Mouse (Mus musculus) lung, postnatal 10 days (tissue): ENCODE measurements around the gene Klk1b1.
"Not testable (repeated sequence)": the region's sequence is repeated elsewhere in the genome, so short reads cannot be mapped to it uniquely, and the experiment has no call there.

Experiments used
- DNase-seq: peaks from one replicate; pipeline ENCODE4 v3.0.0; 2021

The Klk1b1 gene

DNA sequence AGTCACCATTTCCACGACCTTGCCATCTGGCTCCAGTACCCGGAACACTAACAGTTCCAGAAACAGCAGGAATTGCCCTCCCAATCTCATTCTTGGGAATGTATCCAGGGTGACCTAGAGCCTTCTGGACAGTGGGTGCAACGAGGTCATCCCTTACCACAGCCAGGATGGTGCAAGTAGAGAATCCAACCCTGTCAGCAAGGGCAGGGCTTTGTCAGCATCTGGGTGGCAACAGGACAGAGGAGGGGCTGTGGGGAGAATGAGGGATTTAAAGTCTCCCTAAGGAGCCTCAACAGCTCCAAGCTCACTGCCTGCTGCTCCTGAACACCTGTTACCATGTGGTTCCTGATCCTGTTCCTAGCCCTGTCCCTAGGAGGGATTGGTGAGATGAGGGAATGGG, at the start of gene Klk1b1:
Gene Klk1b1 (plus strand): TSS at position 301 of the 400 bp plus-strand sequence.
- no peak for DNase-seq

DNA sequence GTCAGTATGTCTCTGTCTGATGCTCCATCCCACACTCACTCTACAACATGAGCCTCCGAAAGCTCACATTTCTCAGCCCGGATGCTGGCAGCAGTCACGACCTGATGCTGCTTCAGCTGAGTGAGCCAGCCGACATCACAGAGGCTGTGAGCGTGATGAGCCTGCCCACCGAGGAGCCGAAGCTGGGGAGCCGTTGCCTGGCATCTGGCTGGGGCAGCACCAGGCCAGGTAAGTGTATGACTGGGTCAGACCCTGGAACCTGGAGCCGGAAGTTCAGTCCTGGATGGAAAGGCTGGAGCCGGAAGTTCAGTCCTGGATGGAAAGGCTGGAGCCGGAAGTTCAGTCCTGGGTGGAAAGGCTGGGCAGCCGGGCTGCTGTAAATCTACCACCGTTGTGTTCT, 48.1 kb upstream of the Klk1b1 start:
- no peak for DNase-seq

DNA sequence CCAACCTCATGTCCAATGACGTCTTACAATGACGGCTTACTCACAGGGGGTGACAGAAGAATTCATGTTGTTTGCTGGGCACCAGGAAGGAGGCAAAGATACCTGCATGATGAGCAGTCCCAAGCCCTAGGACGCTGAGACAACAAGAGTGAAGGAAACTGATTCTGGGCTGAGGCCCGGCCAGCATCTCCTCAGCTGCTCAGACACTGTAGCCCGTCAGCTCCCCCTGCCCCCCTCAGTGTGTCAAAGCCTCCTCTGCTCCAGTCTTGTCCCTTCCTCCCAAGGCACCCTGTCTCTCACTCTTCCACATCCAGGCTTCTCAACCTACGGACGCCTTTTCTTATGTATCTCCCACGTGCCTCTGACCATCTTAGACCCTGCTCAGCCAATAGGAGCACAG, 47.7 kb upstream of the Klk1b1 start:
- DNase-seq, result no peak

DNA sequence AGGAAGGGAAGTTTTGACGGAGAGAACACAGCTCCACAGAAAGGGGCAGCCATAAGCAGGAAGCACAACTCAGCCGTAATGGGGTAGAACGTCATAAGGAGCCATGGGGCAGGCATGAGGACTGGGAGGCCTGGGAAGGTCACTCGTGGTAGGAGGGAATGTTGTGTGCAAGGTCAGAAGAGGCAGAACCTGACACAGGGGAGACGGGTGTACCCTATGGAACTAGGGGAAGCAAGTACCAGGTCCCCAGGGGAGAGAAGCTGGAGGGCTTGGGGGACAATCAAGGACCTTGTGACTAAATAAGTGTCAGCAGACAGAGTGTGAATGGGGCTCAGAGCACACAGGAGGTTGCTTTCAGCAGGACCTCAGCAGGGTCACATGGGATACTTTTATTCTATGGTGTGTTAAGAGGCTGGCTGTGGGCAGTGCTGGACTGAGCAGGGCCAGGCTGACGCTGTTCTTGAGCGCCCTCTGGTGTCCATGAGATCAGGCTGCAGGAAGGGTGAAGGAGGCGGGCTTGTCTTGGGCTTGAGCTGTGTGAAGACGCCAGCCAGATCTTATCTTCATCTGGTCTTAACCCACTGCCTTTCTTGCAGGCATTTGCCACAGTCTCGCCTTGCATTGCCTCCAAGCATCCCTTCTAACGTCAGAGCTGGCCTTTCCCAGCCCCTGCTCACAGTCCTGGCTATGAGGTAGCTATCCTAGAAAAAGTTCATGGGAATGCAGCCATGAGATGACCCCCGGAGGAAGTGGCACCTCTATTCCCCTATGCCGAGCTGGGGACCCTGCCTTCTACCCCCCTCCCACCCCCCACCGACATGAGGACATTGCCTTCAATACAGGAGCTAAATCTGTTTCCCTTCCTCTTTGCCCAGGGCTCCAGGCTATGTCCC, 46.7 kb upstream of the Klk1b1 start:
- DNase-seq, result peak; percentile 74

DNA sequence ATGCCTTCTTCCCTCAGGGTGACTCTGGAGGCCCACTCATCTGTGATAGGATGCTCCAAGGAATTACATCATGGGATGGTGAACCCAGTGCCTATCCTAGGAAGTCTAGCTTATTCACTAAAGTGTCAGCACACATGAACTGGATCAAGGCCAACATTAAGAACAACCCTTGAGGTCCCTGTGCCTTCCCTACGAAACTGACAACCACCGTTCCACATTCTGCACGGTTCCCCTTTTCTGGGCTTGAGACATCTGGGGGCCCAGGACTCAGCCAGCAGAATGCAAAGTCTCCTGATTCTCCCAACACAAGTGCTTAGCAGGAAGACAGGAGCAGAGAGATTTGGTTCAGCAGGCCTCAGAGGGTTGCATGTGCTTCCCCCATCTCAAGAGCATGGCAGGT, 46.0 kb upstream of the Klk1b1 start:
- DNase-seq, result no peak

DNA sequence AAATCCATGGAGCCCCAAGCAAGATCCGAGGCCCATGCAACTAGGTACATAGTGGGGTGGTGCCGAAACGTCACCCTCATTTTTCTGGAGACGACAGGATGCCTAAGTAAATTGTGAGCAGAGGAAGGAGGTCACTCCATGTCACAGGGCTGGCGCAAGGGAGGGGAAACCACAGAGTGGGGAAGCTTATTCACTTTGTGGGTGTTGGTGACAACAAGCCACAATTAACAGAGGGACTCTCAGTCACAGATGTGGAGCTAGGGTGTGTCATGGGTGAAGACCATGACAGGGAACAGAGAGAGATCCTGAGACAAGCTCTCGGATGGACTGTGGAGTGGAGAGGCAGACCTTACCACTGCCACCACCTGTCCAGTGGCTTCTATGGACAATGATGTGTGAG, 45.5 kb upstream of the Klk1b1 start:
- no peak for DNase-seq

DNA sequence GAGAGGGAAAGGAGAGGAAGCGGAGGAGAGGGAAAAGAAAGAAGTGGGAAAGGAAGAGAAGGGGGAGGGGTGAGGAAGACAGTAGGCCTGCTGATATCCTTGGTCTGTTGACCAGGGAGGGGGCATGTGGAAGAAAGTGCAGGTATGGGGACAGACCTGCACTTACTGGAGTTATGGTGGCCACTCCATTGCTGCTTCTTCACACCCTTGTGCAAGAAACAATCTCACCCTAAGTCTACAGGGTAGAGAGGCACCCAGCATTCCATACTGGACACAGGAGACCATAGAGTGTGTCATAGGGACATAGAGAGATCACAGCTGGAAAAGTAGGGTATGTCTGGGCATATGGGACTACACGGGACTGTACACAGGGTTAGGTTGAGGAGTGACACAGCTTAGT, 44.6 kb upstream of the Klk1b1 start:
- no peak for DNase-seq

DNA sequence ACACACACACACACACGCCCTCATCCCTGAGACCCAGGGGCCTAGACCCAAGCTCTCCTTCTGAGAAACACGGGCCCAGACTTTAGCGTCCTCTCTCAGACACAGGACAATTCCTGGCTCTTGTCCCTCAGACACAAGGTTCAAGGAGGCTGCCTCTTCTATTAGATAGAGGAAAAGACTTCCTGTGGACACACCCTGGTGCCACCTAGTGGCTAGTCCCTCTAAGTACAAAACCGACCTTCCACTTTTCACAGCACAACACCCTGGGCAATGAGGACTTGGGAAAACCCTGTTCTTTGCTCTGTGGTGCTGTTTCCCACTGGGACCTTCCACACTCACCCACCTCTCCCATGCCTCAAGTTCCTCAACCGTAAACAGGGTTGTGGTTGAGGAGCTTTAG, 40.6 kb upstream of the Klk1b1 start:
- DNase-seq, result no peak

DNA sequence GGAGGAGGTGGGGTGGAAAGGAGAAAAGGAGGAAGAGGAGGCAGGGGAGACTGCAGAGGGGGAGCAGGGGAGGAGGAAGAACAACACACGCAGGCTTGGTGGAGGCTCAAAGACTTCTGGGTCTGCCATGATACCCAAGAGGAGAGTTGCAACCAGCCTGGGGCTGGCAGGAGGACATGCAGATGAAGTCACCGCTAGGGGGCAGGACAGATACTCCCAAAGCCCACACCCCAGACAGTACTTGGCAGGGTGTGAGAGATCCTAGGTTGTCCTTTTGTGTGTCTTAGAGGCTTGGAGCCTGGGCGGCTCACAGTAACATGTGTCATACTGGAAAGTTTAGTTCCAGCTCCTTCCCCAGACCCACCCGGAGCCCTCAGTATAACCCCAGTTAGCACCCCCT, 38.0 kb upstream of the Klk1b1 start:
- no peak for DNase-seq

DNA sequence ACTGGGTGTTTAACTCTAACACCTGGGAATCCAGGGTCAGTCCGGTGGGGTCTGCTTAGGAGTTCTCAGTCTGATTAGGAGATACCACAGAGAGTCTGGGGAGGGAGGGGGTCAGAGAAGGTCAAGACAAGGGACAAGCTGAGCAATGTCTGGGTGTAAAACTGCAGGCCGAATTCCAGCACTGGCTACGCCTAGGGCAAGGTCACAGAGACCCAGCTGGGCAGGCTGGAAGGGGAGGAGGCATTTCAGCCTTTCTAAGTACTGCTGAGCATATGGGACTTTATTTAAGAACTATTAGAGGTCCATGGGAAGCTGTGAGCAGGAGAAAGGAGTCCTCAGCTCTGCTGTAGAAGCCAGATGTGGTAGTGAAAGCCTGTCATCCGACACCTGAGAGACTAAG, 34.2 kb upstream of the Klk1b1 start:
- no peak for DNase-seq

DNA sequence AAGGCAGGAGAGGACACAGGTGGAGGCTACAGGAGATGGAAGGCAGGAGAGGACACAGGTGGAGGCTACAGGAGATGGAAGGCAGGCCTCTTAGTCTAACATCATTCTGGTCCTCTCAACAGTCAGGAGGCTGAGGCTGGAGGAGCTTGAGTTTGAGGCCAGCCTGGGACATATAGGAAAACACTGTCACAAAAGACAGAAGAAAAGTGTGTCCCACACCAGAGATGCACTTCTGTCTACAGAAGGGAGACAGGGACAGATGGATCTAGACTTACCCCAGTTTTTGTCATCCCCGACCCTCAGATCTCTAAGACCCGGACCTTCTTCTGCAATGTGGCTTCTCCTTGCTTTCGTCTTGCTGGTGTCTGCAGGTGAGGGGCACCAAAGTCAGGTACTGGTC, 33.1 kb upstream of the Klk1b1 start, which contains the start of gene Klk15:
Gene Klk15 (plus strand): TSS at position 301 of the 400 bp plus-strand sequence.
- no peak for DNase-seq

DNA sequence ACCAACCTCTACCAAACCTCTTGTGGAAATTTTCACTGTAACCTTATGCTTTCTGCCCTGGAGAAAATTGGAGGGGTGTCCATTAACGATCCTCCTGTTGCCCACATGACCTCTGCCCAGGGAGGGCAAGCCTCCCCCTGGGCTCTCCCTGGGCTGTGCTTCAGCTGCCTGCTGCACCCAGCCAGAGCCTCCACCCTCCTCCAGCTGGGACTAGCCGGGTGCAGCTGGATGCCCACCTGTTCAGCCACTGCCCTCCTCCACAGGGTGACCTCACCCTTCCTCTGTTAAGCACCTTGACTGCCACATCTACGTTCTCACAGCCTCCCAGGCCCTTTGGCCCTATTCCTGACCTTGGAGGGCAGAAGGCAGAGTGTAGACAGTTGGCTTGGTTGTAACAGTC, 31.8 kb upstream of the Klk1b1 start:
- DNase-seq, result no peak

DNA sequence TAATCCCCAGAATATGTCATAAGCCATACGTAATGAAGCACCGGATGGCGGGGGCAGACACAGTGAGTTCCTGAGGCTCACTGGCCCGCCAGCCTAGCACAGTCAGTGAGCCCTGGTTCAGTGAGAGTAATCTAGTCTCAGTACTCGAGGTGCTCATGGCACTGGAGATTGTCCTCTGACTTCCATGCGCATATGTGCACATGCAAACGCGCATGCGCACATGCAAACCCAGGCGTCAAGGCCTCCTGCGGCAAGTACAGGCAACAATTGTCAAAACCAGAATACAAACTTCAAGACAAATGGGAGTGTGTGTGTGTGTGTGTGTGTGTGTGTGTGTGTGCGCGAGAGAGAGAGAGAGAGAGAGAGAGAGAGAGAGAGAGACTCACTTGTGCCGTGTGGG, 30.0 kb upstream of the Klk1b1 start:
- DNase-seq, result no peak

DNA sequence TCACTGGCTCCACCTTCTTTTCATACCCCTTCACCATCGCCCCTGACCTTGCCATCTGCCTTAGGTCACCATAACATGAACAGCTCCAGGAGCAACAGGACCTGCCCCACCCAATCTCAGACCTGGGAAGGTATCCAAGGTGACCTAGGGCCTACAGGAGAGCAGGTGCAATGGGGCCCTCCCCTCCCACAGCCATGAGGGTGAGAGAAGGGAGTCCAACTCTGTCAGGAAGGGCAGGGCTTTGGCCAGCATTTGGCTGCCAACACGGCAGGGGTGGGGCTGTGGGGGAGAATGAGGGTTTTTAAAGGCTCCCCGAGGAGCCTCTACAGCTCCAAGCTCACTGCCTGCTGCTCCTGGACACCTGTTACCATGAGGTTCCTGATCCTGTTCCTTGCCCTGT, 24.3 kb upstream of the Klk1b1 start:
- DNase-seq, result not testable (repeated sequence)

DNA sequence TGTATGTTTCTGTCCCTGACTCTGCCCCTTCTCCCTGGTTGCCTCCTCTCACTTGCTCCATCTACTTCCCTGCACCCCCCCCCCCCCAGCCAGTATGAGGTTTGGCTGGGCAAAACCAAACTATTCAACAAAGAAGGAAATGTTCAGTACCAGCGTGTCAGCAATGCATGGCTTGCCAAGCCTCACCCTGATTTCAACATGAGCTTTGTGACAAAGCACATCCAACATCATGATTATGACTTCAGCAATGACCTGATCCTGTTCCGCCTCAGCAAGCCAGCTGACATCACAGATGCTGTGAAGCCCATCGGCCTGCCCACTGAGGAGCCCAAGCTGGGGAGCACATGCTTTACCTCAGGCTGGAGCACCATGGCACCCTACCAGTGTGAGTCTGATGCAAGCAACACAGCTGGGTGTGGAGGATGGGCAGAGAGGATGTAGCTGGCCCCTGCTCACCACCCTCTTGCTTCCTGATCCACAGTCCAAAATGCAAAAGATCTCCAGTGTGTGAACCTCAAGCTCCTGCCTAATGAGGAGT, 21.8 kb upstream of the Klk1b1 start:
- DNase-seq, result no peak

DNA sequence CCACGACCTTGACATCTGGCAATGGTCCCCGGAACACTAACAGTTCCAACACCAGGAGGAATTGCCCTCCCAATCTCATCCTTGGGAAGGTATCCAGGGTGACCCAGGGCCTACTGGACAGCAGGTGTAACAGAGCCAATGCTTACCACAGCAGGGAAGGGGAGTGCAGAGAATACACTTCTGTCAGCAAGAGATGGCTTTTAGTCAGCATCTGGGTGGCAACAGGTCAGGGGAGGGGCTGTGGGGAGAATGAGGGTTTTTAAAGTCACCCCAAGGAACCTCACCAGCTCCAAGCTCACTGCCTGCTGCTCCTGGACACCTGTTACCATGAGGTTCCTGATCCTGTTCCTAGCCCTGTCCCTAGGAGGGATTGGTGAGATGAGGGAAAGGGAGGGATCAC, 16.2 kb upstream of the Klk1b1 start, which contains the start of gene Klk1b8:
Gene Klk1b8 (plus strand): TSS at position 301 of the 400 bp plus-strand sequence.
- no peak for DNase-seq

DNA sequence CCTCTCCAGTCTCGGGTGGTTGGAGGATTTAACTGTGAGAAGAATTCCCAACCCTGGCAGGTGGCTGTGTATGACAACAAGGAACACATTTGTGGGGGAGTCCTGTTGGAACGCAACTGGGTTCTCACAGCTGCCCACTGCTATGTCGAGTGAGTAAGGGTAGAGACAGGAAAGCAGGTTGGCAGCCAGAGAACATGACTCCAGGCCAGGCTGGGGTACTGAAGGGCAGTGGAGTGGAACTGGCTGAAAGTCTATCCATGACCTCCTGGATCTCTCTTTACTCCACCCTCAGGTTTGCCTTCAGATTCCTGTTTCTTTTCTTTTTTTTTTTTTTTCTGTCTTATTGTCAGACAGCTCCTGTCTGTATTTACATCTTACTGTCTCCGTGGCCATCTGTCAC, 13.8 kb upstream of the Klk1b1 start:
- no peak for DNase-seq

DNA sequence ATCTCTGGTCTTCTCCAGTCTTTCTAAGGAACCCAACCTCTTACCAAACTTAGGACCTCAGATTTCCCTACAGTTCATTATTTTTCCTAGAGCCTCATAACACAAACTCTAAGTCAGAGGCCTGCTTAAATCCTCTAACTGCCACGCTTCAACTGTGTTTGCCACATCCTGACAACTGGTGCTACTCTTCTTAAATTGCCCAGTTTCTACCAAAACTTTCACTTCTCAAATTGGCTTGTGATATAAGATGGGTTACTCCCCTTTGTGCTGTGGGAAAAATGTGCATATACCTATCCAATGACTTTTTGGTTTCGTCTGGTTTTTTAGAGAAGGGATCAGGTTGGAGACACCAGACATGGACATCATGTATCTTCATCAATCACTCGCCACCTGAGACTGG, 507 bp downstream of the Klk1b1 start:
- DNase-seq, result no peak

DNA sequence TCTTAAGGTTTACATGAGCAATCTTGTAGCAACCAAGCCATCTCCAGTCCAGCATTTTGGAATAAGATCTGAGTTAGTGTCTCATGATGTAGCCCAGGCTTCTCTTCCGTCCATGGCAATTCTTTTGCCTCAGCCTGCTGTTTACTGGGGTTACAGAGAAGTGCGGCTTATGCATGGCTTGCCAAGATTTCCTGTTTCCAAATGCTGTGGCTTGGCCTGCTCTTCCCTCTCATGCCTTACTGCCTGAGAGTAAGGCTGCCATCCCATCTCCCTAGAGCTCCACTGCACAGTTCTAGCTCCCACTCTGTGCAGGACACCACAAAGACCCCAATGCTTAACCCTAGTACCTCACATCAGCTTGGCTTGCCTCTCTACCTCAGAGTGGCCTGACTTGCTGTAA, 1.1 kb downstream of the Klk1b1 start:
- DNase-seq, result no peak

DNA sequence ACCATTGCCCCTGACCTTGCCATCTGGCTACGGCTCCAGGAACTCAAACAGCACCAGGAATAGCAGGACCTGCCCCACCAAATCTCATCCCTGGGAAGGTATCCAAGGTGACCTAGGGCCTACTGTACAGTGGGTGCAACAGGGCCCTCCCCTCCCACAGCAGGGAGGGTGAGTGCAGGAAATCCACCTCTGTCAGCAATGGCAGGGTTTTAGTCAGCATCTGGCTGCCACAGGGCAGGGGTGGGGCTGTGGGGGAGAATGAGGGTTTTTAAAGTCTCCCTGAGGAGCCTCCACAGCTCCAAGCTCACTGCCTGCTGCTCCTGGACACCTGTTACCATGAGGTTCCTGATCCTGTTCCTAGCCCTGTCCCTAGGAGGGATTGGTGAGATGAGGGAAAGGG, 9.2 kb downstream of the Klk1b1 start, which contains the start of gene Klk1b9:
Gene Klk1b9 (plus strand): TSS at position 301 of the 400 bp plus-strand sequence.
- not testable (repeated sequence) for DNase-seq

DNA sequence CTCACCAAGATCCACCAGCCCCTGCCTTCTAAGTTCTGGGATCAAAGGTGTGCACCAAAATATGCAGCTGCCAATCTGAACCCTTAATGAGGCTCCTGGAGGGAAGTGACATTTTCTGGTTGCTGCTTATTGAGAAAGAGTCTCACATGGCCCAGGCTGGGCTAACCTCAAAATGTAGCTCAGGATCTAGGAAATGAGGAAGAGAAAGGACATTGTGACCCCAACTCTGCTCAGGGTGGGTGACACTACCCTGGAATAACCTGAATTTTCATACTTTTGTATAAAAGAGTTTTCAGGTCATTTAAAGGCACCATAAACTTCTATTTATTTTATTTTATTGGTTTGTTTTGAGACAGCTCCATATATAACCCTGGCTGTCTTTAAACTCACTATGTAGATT, 19.1 kb downstream of the Klk1b1 start:
- DNase-seq, result no peak

DNA sequence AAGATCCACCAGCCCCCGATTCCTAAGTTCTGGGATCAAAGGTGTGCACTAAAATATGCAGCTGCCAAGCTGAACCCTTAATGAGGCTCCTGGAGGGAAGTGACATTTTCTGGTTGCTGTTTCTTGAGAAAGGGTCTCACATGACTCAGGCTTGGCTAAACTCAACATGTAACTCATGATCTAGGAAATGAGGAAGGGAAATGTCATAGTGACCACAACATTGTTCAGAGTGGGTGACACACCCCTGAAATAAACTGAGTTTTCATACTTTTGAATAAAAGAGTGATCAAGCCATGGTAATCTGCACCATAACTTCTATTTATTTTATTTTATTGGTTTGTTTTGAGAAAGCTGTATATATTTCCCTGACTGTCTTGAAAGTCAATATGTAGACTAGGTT, 28.3 kb downstream of the Klk1b1 start:
- DNase-seq, result not testable (repeated sequence)

DNA sequence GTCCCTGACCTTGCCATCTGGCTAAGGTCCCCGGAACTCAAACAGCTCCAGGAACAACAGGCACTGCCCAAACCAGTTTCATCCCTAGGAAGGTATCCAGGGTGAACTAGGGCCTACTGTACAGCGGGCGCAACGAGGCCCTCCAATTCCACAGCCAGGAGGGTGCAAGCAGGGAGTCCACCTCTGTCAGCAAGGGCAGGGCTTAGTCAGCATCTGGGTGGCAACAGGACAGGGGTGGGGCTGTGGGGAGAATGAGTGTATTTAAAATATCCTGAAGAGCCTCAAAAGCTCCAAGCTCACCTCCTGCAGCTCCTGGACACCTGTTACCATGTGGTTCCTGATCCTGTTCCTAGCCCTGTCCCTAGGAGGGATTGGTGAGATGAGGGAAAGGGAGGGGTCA, 29.0 kb downstream of the Klk1b1 start, which contains the start of gene Klk1b11:
Gene Klk1b11 (plus strand): TSS at position 301 of the 400 bp plus-strand sequence.
- DNase-seq, result not testable (repeated sequence)

DNA sequence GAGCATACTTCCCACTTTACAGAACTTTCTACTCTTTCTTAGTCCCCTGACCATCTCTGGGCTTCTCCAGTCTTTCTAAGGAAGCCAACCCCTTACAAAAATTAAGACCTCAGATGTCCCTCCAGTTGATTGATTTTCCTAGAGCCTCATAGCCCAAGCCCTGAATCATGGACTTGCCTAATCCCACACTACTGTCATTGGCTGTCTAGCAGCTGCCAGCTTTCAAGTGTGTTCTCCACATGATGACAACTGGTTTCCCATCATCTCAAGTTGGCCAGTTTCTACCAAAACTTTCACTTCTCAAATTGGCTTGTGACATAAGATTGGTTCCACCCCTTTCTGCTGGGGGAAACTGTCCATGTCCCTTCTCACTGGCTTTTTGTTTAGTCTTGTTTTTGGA, 38.3 kb downstream of the Klk1b1 start:
- DNase-seq, result no peak
